Mouse (Mus musculus) adrenal gland, postnatal 25 days (tissue): Measurements from ENCODE around the gene Ankrd9. TPM values are rescaled to one million over a fixed set of nuclear protein-coding genes. Genes with fewer than 3 reads are reported as not detected.

ENCODE experiments used
- DNase-seq: peaks from one replicate; pipeline ENCODE4 v3.0.0; 2021; ENCODE audit warnings: mixed read lengths
- long read RNA-seq: library from polyadenylated mRNA; stranded (forward); transcript quantifications from one replicate; pipeline ENCODE4 v2.0.0, GENCODE M21; 2021
- total RNA-seq: library from RNA; stranded (reverse); gene quantifications from 2 replicates; pipeline ENCODE4 v1.2.3, GENCODE M21; 2021

Gene Ankrd9
- 22.3 and 36.5 TPM in 2 replicates for total RNA-seq
- long read RNA-seq, transcript Ankrd9-202 (3 exons, 2,577 nt): major isoform, 28 of 50 reads
- long read RNA-seq, transcript Ankrd9-203 (4 exons, 1,563 nt): minor isoform, 8 of 50 reads
- long read RNA-seq, partial matches to known transcripts: 1 of 50 reads
- long read RNA-seq, other reads (novel, unspliced or antisense): 7 of 50 reads

- peak; percentile 100 for DNase-seq
Measured at GRCm38 (mm10) chr12:110978607-110979406, at the start of gene Ankrd9. TSS of gene Ankrd9 (minus strand) at chr12:110979040.

- no peak for DNase-seq
Measured at GRCm38 (mm10) chr12:111021577-111021976, 42.7 kb upstream of the Ankrd9 start.

DNA sequence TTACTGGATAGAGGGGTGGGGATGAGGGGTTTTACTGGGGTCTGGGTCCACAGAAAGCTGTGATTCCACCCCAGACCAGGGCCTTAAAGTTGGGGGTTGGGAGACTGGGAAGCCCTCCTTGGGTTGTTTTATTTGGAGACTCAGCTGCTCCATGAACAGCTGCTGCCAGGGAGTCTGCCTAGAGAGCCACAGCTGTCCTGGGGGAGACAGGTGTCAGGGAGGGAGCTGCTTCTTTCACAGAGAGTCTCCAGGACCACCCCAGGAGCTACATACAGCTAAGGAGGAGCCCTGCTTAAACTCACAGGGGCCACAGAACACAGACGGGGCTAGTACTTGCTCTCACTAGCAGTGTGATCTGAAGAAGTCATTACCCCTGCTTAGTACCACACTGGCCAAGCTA, 42.3 kb upstream of the Ankrd9 start:
- no peak for DNase-seq

GRCm38 (mm10) chr12:111019086-111019485, 40.2 kb upstream of the Ankrd9 start:
- no peak for DNase-seq

GRCm38 (mm10) chr12:111018068-111018467, 39.2 kb upstream of the Ankrd9 start:
- DNase-seq: no peak

DNA sequence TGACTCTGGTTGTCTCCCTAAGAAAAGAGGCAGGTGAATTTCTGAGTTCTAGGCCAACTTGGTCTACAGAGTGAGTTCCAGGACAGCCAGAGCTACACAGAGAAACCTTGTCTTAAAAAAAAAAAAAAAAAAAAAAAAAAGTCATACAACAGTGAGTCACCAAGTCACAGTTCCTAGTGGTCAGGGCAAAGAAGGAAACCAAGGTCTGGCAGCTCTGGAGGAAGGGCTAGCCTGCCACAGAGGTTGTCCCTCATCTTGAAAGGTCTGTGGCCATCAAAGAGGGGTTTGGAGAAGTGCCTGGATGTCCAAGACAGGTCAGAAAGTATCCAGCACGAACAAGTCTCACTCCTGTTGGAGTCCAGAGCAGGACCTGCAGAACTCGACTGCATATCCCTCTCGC, 38.0 kb upstream of the Ankrd9 start:
- no peak for DNase-seq

GRCm38 (mm10) chr12:111009615-111010257, 30.9 kb upstream of the Ankrd9 start:
- DNase-seq: no peak

DNA sequence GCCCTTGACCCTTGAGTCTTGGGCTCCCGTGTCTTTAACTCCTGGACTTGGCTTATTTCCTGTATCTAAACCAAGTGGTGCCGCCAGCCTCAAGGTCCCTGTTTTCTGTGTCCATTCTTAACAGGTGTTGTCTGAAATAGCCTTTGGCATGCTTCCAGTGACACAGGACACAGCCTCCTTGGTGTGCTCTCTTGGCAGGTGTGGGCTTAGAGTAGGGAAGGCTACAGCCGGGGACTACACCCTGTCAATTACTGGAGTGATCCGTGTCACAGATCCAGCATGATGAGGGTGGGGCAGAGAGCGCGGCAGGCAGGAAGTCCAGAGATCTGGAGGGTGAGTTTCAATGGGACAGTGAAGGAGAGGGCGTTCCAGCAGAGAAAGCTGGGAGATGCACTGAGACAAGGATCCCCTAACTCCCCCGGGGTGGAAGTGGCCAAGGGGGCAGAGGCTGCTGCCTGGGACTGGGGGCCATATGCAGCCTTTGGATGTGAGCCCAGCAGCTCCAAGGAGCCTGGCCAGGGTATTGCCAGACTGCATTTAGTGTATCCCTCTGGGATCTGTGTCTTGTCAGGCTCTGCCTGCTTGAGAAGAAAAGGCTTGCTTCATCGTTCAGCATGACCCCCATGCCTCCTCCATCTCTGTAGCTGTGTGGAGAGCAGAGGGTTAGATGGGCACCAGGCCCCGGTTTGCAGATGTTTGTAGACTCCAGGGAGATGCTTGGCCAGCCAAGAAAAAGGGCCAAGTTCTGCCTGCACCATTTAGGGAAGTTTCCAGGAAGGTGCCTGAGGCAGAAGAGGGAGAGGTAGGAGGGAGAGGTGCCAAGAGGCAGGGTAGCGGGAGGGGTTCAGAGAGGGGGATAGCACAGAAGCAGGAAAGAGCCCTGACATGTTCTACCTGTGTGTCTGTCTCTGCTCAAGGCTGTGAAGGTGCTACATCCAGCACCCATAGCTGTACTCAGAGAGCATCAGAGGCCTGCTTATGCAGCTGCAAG, 30.0 kb upstream of the Ankrd9 start:
- no peak for DNase-seq

DNA sequence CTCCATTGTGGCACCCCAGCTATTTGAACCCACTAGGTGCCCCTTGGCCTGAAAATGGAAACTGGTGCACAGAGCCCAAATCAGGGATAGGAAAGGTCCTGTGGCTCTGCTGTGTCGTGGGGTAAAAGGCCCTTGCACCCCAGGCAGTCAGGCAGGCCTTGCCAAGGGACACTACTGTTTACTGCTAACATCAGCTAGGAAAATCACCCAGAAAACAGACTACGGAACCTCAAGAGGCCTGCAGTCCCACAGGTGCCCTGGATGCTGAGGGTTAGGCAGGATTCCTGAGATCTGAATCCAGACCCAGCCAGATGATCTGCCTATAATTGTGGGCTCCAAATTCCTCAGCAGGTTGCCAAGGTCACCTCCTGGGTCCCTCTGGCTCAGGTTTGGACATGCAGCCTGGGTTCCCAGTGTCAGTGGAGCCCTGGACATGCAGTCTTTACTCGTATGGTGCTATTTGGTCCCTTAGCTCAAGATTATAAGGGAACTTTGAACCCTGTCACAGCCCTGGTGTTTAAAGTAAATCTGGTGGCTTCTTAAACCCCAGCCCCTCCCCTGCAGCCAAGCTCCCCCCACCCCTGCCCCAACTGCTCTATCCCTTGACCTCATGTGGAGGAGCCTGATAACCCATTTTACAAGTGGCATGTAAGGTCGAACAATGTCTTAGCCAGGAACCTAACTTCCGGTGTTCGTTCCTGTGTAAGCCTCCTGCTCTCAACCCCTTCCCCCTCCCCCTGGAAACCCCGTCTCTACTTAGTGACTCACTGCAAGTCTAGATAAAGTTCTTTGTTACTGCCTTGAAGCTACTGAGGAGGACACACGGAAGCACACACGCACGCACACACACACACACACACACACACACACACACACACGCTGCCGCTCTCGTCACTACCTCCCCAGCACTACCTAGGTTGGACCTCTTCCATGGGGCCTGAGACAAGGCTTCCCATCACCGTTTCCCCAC, 28.6 kb upstream of the Ankrd9 start:
- peak; percentile 53 for DNase-seq

- no peak for DNase-seq
Measured at GRCm38 (mm10) chr12:111006339-111006738, 27.5 kb upstream of the Ankrd9 start.

DNA sequence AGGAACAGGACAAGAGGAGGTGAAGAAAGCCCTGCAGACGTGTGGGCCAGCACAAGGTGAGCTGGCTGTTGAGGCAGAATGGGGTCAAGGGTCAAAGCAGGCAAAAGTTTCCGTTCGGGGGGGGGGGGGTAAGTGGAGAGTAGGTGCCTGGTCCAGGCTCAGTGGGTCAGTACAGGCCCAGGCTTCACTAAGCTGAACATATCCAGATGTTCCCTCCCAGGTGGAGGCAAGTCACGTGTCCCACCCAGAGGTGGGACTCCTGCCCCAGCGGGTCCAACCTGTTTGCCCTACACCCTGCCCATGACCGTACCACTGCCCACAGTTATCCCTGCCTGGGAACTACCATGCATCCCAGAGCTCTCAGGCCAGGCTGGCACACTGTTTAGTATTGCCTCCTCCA, 27.0 kb upstream of the Ankrd9 start:
- no peak for DNase-seq

GRCm38 (mm10) chr12:111004142-111004541, 25.3 kb upstream of the Ankrd9 start:
- no peak for DNase-seq

DNA sequence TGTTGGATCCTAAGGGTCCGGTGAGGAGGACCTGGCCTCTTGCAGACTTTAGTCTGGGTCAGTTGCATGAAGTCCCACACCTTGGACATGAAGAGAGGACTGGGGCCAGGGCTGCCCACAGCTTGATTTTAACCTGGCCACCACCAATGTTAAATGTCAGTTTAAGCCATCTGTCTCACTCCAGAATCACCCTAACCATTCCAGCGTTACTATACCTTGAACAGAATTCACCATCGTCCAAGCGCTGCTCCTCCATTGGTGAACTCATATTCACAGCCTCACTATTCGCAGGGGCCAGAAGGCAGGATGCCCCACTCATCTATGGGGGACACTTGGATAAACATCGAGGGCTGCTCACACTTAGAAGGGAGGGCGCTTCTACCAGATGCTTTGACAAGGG, 22.1 kb upstream of the Ankrd9 start:
- no peak for DNase-seq

DNA sequence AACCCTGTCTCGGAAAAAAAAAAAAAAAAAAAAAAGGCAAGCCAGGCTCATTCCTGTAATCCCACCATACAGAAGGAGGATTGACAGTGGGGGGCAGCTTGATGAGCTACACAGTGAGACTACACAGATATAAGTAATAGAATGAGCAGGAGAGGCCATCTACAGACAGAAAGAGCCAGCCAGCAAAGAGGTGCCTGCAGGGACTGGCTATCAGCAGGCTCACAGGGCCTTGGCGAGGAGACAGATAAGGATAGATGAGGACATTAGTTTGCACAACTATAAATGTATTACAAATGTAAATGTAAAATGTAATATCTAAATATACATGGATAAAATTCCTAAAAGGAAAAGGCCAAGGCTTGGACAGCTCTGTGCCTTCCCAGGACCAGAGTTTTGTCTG, 21.0 kb upstream of the Ankrd9 start:
- no peak for DNase-seq

- no peak for DNase-seq
Measured at GRCm38 (mm10) chr12:110998092-110998491, 19.3 kb upstream of the Ankrd9 start.

GRCm38 (mm10) chr12:110994666-110995065, 15.8 kb upstream of the Ankrd9 start:
- no peak for DNase-seq

- no peak for DNase-seq
Measured at GRCm38 (mm10) chr12:110993226-110993625, 14.4 kb upstream of the Ankrd9 start.

DNA sequence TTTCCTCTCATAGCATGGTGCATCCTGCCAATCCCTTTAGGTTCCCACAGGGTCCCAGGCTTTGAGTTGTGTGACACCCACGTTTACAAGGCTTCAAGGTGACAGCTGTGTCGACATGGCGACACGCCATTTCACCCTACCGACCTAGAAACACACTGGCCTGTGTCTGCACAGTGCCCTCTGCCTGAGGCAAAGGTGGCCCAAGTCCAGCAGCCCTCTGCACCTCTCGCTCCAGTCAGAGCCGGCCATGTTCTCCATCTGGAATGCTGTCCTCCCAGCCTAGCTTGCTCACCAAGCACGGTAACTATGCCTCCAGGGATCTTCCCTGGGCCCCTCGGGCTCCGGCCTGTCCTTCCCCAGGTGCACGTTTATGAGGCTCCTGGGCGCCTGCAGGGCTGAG, 13.9 kb upstream of the Ankrd9 start:
- no peak for DNase-seq

DNA sequence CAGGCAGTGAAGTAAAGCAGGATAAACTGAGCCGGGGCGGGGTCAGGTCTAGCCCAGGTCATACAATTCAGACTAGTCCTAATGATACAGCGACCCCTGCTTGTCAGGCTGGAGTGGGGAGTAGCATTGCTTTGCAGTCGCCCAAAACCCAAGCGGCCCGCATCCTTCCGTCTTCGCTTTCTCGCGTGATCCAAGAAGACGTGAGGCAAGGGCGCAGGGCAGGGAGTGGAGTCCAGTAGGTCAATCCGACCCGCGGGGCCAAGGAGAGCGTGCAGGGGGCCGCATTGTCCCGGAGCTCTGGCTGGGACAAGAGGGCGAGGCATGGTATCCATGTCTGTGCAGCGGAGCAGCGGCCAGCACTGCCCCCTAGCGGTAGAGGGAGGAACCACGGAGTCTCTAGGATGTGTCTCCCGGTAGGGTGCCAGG, 13.3 kb upstream of the Ankrd9 start:
- DNase-seq: peak; percentile 95

DNA sequence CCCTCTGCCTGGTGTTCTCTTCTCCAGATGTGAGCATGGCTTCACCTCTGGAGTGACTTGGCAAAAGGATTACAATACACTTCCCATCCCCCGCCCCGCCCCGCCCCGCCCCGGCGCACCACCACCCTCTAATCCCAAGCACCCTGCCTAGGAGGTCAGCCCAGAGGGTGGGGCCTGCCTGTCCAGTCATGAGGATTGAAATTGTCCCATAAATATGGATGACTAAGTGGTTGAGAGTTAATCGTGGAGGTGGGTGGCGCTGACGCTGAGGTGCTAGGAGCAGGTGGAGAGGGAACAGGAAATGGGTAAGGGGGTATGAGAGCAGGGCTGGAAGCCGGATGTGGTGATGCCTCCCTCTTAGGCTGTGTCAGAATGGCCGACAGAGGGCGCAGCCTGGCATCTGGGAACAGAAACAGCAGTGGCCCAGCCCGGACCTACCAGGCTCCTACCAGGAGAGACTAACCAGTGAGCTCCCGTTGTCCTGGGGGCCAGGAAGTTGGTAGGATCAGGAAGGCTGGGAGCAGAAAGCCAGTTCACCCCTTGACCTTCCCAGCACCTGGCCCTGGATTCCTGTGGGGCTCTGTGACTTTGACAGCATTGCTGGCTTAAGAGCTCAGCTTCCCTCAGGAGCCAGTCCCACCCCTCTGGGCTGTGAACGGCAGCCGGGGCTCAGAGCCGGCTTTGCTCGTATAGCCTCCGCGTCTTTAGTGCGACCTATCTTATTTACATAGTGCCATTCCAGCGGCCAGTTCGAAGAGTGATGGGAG, 12.7 kb upstream of the Ankrd9 start:
- DNase-seq: peak; percentile 79
